Mouse (Mus musculus) stomach, embryonic 15.5 days (tissue): ENCODE results near the gene Pde1c. TPM values are rescaled to one million over a fixed set of nuclear protein-coding genes. Genes with fewer than 3 reads are reported as not detected.

Experiments used
- ATAC-seq: fragments of 200-750 bp; cut with Nextera tagmentation; 2 replicates; pipeline ENCODE4 v1.8.0; 2017; ENCODE audit warnings: low read depth, moderate number of reproducible peaks, moderate TSS enrichment; ENCODE audit not compliant: insufficient read depth, low FRiP score
- H3K27ac ChIP-seq: fragments of 300-500 bp; sonication (generic); 2 replicates; pipeline ENCODE4 v1.5.1; 2015; ENCODE audit warnings: mild to moderate bottlenecking, inconsistent platforms
- H3K27me3 ChIP-seq: fragments of 300-500 bp; sonication (generic); replicated peaks from 2 replicates; pipeline ENCODE4 v1.6.1; 2015; ENCODE audit warnings: inconsistent platforms
- H3K36me3 ChIP-seq: fragments of 300-500 bp; sonication (generic); 2 replicates; pipeline ENCODE4 v1.6.1; 2015; ENCODE audit warnings: inconsistent platforms
- H3K4me1 ChIP-seq: fragments of 300-500 bp; sonication (generic); 2 replicates; pipeline ENCODE4 v1.6.1; 2015; ENCODE audit warnings: inconsistent platforms
- H3K4me2 ChIP-seq: fragments of 300-500 bp; sonication (generic); 2 replicates; pipeline ENCODE4 v1.6.1; 2015; ENCODE audit warnings: mild to moderate bottlenecking, inconsistent platforms
- H3K4me3 ChIP-seq: fragments of 300-500 bp; sonication (generic); replicated peaks from 2 replicates; pipeline ENCODE4 v1.5.1; 2015; ENCODE audit warnings: inconsistent platforms
- H3K9ac ChIP-seq: fragments of 300-500 bp; sonication (generic); 2 replicates; pipeline ENCODE4 v1.6.1; 2015; ENCODE audit warnings: inconsistent platforms
- H3K9me3 ChIP-seq: fragments of 300-500 bp; sonication (generic); 2 replicates; pipeline ENCODE4 v1.6.1; 2016; ENCODE audit warnings: inconsistent platforms
- WGBS: fragments of 180-500 bp; shearing (Covaris S2); methylation state at CpG from one replicate; pipeline ENCODE4 v1.1.7; 2015; 5-methylcytosine and 5-hydroxymethylcytosine counted together
- polyA plus RNA-seq: library from polyadenylated mRNA; unstranded; fragments of >200 nt; fragmentation: Nextera tagmentation; extraction: Ambion mirVana; gene quantifications from 2 replicates; pipeline ENCODE4 v1.2.1, GENCODE M21; 2015

Gene Pde1c
- polyA plus RNA-seq, 1 experiment from 2014 or later: 2.7 TPM

DNA sequence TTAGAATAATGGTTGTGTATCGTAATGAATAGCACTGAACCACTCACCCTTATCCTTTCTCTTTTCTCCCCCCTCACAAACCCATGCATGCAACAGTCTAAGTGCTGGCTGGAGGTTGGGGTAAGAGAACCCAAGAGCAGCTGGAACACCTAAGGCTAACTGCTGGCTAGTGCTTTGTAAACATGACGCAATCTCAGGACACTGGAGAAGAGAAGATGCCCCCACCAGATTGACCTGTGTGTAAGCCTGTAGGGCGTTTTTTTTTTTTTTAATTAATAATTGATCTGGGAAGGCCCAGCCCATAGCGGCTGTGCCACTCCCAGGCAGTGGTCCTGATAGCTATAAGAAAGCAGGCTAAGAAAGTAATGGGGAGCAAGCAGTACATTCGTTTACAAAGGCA, 28.7 kb downstream of the Pde1c start:
- 59% methylated on average over 5 of the region's 5 CpGs for WGBS
- no peak overlapping the region for H3K27ac ChIP-seq
- no peaks in the 10 kb centered on the region for H3K4me1 ChIP-seq
- ATAC-seq: no peak
- no peaks in the 10 kb centered on the region for H3K36me3 ChIP-seq
- H3K9me3 ChIP-seq: no peaks in the 10 kb centered on the region
- no peak overlapping the region for H3K4me2 ChIP-seq
- no peak overlapping the region for H3K4me3 ChIP-seq
- no peaks in the 10 kb centered on the region for H3K27me3 ChIP-seq
- H3K9ac ChIP-seq: no peak overlapping the region

DNA sequence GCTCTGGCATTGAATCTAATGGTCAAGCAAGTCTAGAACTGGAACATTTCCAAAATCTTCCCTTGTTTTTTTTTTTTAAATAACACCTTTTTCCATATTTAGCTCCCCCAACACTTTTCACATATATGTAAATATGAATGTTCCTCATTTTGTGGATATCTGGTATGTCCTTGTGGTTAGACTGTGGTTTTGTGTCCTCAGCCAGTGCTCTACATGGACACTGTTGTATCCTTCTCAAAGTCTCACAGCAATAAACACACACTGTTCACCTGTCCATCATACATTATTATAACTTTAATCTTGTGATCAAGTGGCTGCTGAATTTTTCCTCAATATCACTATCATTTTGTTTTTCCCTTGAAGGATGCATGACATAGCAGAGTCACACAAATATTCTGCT, 34.2 kb downstream of the Pde1c start:
- H3K9ac ChIP-seq: no peak overlapping the region
- H3K4me1 ChIP-seq: no peaks in the 10 kb centered on the region
- H3K36me3 ChIP-seq: no peaks in the 10 kb centered on the region
- H3K4me2 ChIP-seq: no peak overlapping the region
- no peaks in the 10 kb centered on the region for H3K27me3 ChIP-seq
- no peak for ATAC-seq
- no peak overlapping the region for H3K4me3 ChIP-seq
- no peak overlapping the region for H3K27ac ChIP-seq
- H3K9me3 ChIP-seq: no peaks in the 10 kb centered on the region

DNA sequence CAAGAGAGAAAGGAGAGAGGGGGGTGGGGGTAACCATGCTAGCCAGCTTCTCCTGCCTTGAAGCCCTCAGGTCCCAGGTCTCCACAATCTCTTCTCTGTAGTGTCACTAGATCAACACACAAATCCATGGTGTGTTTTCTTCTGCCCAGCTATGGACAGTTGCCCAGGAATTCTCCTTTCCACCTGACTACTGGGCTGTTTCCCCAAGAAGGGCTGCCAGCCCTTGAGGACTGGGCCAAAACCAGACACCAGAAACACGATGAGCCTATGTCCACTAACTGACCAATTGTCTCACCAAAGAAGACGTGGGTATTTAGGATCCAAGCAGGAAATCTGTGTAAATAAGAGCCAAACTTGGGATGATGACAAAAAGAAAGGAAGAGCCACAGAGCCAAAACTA, 36.6 kb downstream of the Pde1c start:
- H3K4me3 ChIP-seq: no peak overlapping the region
- ATAC-seq: no peak

DNA sequence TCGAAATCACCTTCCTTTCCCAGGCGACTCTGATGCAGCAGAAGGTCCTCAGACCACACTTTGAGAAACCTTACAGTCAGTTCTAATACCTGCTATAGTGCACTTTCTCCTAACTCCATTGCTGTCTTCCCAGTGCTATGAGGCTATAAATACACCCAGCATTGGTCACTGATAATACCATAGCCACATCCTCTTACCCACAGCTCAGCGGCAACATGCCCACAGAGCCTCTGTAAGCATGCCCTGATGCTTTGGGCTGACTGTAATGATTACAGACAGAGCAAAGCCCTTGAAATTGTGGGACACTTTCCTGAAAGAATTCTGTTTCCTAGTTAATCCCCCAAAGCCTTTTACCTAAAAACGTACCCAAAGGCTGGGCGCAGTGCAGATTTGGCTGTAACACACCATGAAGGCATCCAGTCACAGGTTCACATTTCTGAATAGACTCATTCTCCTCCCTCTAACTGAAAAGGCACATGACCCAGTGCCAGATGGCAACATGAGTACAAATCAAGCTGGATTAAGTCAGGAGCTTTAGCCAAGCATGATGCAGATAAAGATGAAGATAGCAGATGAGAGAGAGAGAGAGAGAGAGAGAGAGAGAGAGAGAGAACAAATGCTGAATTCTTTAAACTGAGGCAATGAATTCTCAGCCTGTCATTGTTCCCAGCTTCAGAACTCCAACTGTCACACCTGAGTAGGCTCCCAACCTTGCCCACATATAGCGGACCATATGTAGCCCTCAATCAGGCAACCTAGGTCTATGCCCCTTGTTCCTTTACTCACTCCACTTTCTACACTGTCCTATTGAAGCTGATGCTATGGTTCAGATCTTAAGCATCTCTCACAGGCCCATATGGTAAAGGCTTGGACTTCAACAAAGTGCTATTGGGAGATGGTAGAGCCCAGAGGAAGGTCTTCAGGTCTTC, 44.7 kb downstream of the Pde1c start:
- 84% methylated on average over 6 of the region's 6 CpGs for WGBS

More for the DNA sequence above, 36.6 kb downstream of the Pde1c start:
- Histone ChIP-seq H3K27me3 (no peaks in the 10 kb centered on the region), H3K36me3 (no peaks in the 10 kb centered on the region), H3K9me3 (no peaks in the 10 kb centered on the region), H3K4me2 (no peak overlapping the region), H3K4me1 (no peaks in the 10 kb centered on the region), H3K9ac (no peak overlapping the region), H3K27ac (no peak overlapping the region)
- 83% methylated on average over 2 of the region's 2 CpGs for WGBS

DNA sequence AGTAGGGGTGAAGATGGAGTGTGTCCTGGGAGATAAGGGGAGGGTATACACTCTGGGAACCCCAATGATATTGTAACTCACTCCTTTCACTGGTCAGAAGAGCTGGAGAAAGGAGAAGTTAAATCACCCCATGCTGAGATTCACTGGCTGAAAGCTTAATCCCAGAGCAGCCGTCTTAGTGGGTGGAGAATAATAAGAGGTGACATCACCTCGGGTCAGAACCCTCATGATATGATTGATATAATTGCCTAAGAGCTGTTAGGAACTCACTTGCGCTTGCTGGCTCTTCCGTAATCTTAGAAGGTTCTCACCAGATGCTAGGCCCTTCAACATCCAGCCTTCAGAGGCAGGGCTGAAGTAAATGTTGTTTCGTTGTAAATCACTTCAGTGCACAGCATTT, 79.7 kb downstream of the Pde1c start:
- no peak overlapping the region for H3K27ac ChIP-seq
- H3K9me3 ChIP-seq: no peaks in the 10 kb centered on the region
- no peaks in the 10 kb centered on the region for H3K27me3 ChIP-seq
- H3K4me2 ChIP-seq: no peak overlapping the region
- no peaks in the 10 kb centered on the region for H3K36me3 ChIP-seq
- WGBS: 64% methylated on average over 5 of the region's 5 CpGs
- H3K4me3 ChIP-seq: no peak overlapping the region
- no peak for ATAC-seq
- no peak overlapping the region for H3K9ac ChIP-seq
- no peaks in the 10 kb centered on the region for H3K4me1 ChIP-seq

More for the DNA sequence above, 44.7 kb downstream of the Pde1c start:
- H3K9ac ChIP-seq: no peak overlapping the region
- no peak overlapping the region for H3K4me3 ChIP-seq
- H3K4me2 ChIP-seq: no peak overlapping the region
- H3K9me3 ChIP-seq: no peaks in the 10 kb centered on the region
- no peaks in the 10 kb centered on the region for H3K36me3 ChIP-seq
- no peaks in the 10 kb centered on the region for H3K27me3 ChIP-seq
- no peaks in the 10 kb centered on the region for H3K4me1 ChIP-seq
- H3K27ac ChIP-seq: no peak overlapping the region
- ATAC-seq: no peak

DNA sequence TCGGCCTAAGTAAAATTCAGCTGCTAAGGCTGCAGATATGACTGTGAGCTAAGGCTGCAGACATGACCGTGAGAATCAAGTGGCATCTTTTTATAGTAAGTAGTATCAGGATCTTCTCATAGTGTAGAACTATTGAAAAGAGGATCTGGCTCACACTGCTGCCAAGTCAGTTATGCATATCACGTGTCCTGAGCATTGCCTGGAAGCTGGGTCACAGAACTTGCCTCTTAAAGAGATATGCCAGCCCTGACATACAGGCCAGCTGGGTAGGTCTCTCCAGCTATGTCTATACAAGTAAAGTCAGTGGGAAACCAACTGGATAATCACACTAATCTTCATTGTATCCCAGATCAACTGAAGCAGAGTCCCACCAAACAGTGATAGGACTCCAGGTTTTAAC, 83.8 kb downstream of the Pde1c start:
- Histone ChIP-seq H3K27ac (no peak overlapping the region), H3K9ac (no peak overlapping the region), H3K36me3 (no peaks in the 10 kb centered on the region), H3K9me3 (no peaks in the 10 kb centered on the region), H3K27me3 (no peaks in the 10 kb centered on the region), H3K4me1 (no peaks in the 10 kb centered on the region), H3K4me3 (no peak overlapping the region), H3K4me2 (no peak overlapping the region)
- WGBS: 66% methylated on average over 3 of the region's 3 CpGs
- no peak for ATAC-seq

DNA sequence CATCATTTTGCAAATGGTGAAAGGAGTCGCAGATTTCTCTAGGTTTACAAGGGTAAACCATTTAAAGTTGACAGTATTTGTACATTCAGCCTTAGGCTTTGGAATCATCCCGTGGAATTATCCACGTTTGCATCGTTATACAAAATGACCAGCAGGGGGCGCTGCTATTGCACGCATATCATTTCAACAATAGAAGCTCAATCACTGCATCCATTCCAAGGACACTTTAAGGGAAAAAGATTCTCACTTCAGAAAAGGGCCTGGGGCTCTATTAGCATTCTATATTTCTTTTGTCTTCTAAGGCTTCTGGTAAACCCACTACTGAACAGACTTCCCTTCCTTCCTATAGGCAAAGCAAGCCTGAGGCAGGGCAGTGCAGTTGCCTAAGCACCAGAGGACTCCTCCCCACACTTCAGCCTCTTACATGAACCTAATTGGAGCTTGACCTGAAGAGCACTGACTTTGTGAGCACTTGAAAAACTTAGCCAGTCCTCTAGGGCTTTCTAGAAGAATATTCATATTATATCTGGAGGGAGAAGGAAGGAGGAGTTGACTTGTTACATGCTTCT, 87.9 kb downstream of the Pde1c start:
- no peaks in the 10 kb centered on the region for H3K4me1 ChIP-seq
- no peaks in the 10 kb centered on the region for H3K9me3 ChIP-seq
- no peaks in the 10 kb centered on the region for H3K27me3 ChIP-seq
- H3K27ac ChIP-seq: no peak overlapping the region
- H3K36me3 ChIP-seq: no peaks in the 10 kb centered on the region
- H3K4me3 ChIP-seq: no peak overlapping the region
- 2% methylated on average over 6 of the region's 6 CpGs for WGBS
- H3K9ac ChIP-seq: no peak overlapping the region
- H3K4me2 ChIP-seq: no peak overlapping the region
- no peak for ATAC-seq

DNA sequence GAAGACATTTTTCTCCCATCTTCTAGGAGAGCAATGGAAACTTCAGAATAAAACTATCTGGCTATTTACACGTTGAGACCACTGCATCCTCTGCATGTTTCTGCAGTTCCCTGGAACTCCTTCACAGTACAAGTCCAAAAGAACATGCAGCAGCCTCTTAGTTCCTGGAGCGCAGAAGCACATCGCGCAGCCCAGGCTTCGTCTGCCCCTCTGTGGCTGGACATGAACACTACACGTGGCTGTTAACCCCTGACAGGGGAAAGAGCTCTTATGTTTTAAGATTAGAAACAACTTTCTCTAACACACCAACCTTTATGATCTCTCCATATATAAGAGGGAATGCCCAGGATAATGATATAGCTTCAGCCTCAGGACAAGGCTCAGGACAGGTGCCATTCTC, 92.3 kb downstream of the Pde1c start:
- H3K27me3 ChIP-seq: no peaks in the 10 kb centered on the region
- no peak overlapping the region for H3K4me2 ChIP-seq
- no peaks in the 10 kb centered on the region for H3K36me3 ChIP-seq
- no peaks in the 10 kb centered on the region for H3K9me3 ChIP-seq
- ATAC-seq: no peak
- H3K27ac ChIP-seq: no peak overlapping the region
- no peaks in the 10 kb centered on the region for H3K4me1 ChIP-seq
- H3K4me3 ChIP-seq: no peak overlapping the region
- 33% methylated on average over 6 of the region's 6 CpGs for WGBS
- no peak overlapping the region for H3K9ac ChIP-seq

DNA sequence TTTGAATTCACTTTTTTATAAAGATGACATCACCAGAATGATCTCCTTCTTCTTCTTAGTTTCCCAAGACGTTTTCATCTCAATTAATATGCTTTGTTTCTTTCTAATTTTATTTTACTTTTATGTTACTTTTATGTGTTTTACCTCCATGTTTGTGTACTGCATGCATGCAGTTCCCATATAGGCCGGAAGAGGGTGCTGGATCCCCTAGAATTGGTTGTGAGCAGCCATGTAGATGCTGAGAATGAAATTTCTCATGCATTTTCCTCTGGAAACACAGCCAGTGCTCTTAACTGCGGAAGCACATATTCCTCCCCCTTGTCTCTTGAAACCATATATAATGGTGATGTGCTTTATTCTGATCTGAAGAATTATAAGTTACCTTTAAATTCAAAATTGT, 110.8 kb downstream of the Pde1c start:
- no peaks in the 10 kb centered on the region for H3K27me3 ChIP-seq
- no peak overlapping the region for H3K9ac ChIP-seq
- WGBS: 50% methylated on average over 3 of the region's 3 CpGs
- no peak for ATAC-seq
- H3K4me3 ChIP-seq: no peak overlapping the region
- H3K9me3 ChIP-seq: no peaks in the 10 kb centered on the region
- no peaks in the 10 kb centered on the region for H3K36me3 ChIP-seq
- H3K4me1 ChIP-seq: no peaks in the 10 kb centered on the region
- H3K27ac ChIP-seq: no peak overlapping the region
- no peak overlapping the region for H3K4me2 ChIP-seq

DNA sequence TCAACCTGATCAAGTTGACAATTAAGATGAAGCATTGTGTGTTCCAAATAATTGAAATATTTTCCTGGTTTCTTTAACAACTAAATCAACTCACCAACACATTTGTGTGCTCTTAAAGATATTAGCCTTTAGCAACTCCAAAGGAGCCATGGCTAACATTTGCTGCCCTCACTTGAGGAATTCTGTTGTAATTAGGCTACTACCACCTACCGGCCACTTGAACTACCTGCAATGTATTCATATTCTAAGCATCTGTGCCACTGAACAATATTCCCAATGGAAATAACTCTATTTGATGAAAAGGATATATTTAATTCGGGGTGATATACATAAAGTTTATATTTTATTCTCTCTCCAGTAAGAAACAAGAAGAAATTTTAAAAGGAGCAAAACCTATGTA, 121.0 kb downstream of the Pde1c start:
- Histone ChIP-seq H3K9ac (no peak overlapping the region), H3K4me2 (no peak overlapping the region), H3K27me3 (no peaks in the 10 kb centered on the region), H3K36me3 (no peaks in the 10 kb centered on the region), H3K27ac (no peak overlapping the region), H3K4me1 (no peaks in the 10 kb centered on the region), H3K9me3 (no peaks in the 10 kb centered on the region), H3K4me3 (no peak overlapping the region)
- 27% methylated on average over 2 of the region's 2 CpGs for whole genome bisulfite sequencing
- ATAC-seq: no peak

DNA sequence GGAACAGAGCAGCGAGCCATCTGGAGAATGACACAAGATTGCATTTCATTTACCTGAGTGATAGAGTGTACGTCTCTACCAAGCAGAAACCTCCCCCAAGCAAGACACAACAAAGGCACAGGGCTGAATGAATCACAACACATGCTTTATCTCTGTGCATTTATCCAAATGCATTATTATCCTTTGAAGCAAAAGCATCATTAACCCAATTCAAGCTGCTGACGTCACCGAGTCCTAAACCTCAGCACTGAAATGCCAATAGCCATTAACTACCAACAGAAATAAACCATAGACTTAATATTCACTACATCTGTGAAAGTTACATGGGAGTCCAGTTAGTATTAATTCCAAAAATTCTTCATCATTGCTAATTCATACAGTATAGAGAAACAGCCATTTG, 127.4 kb downstream of the Pde1c start:
- no peaks in the 10 kb centered on the region for H3K36me3 ChIP-seq
- no peak overlapping the region for H3K4me3 ChIP-seq
- no peak for ATAC-seq
- no peaks in the 10 kb centered on the region for H3K4me1 ChIP-seq
- H3K27ac ChIP-seq: no peak overlapping the region
- no peaks in the 10 kb centered on the region for H3K9me3 ChIP-seq
- no peaks in the 10 kb centered on the region for H3K27me3 ChIP-seq
- H3K9ac ChIP-seq: no peak overlapping the region
- WGBS: 76% methylated on average over 4 of the region's 4 CpGs
- no peak overlapping the region for H3K4me2 ChIP-seq

DNA sequence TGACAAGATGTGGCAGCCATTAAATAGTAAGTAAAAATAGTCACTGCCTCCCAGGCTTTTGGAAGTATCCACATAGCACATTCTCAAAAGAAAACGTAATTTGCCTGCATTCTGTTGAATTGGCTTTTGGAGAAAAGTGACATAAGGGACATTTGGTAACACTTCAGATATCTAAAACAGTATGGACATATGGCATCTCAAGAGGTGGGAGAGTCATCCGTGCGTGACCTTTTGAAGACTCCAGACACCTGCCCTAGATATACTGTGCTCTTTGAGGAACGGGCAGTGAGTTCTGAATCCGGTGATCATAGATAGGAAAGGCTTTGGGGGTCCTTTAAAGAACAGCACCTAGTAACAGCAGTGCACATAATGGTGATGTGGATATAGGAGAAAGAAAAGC, 143.1 kb downstream of the Pde1c start:
- 87% methylated on average over 5 of the region's 5 CpGs for WGBS
- Histone ChIP-seq H3K4me1 (no peaks in the 10 kb centered on the region), H3K27ac (no peak overlapping the region), H3K36me3 (no peaks in the 10 kb centered on the region), H3K4me3 (no peak overlapping the region), H3K9ac (no peak overlapping the region), H3K4me2 (no peak overlapping the region), H3K9me3 (no peaks in the 10 kb centered on the region), H3K27me3 (no peaks in the 10 kb centered on the region)
- no peak for ATAC-seq
